Mouse (Mus musculus) heart, adult 2 months (tissue): ENCODE results near the gene Ttc9c.

Experiments used
- CTCF ChIP-seq: fragments of 200-600 bp; IDR thresholded peaks from 2 replicates; pipeline ENCODE4 v1.8.1; 2022; ENCODE audit warnings: antibody characterized with exemption, mild to moderate bottlenecking, moderate library complexity
- EP300 ChIP-seq: fragments of 200-500 bp; IDR thresholded peaks from 2 replicates; pipeline ENCODE4 v1.6.1; 2011; ENCODE audit warnings: low read depth, low read length, control low read depth; ENCODE audit not compliant: insufficient read depth
- POLR2A ChIP-seq: fragments of 200-500 bp; IDR thresholded peaks from 2 replicates; pipeline ENCODE4 v1.6.1; 2011; ENCODE audit warnings: mild to moderate bottlenecking, low read depth, low read length, control low read depth; ENCODE audit not compliant: insufficient read depth

- no peak for TF ChIP-seq CTCF
- TF ChIP-seq POLR2A, result no peak
- no peak for TF ChIP-seq EP300
Observed at GRCm38 (mm10) chr19:8821146-8821545, 2.0 kb upstream of the Ttc9c start.
